Mouse (Mus musculus) lung, postnatal 14 days (tissue): ENCODE measurements at regions not wholly inside any gene's neighbourhood (a gene's known extent, or its start where the extent isn't known, plus 50 kb on each side); places are given as distances from the start of the nearest gene placed in this dataset.

Experiments used
- DNase-seq: peaks from one replicate; pipeline ENCODE4 v3.0.0; 2021

- DNase-seq: no peak
Measured at GRCm38 (mm10) chr4:97283099-97283498, 100.1 kb upstream of the Gm10192 start.

- peak; percentile 1 for DNase-seq
Measured at GRCm38 (mm10) chr4:97282643-97283042, 99.7 kb upstream of the Gm10192 start.

GRCm38 (mm10) chr4:97281126-97281779 lies 98.3 kb upstream of the Gm10192 start:
- DNase-seq: no peak

GRCm38 (mm10) chr4:97280712-97281111 lies 97.7 kb upstream of the Gm10192 start:
- no peak for DNase-seq

GRCm38 (mm10) chr4:97236945-97237344 lies 54.0 kb upstream of the Gm10192 start:
- no peak for DNase-seq

GRCm38 (mm10) chr4:97236384-97236783 lies 53.4 kb upstream of the Gm10192 start:
- no peak for DNase-seq

GRCm38 (mm10) chr4:97235945-97236383 lies 53.0 kb upstream of the Gm10192 start:
- no peak for DNase-seq
